Mouse (Mus musculus): ENCODE measurements at regions not wholly inside any gene's neighbourhood (a gene's known extent, or its start where the extent isn't known, plus 50 kb on each side); places are given as distances from the start of the nearest gene placed in this dataset.
A peak's percentile ranks its signal among the peaks of the same experiment; 100 is the strongest.
"Not testable (repeated sequence)": the region's sequence is repeated elsewhere in the genome, so short reads cannot be mapped to it uniquely, and the experiment has no call there.

- not testable (repeated sequence) for DNase-seq (ENCODE audit: low spot score)
Observed at GRCm38 (mm10) chr14:53318512-53319309, 823.2 kb upstream of the Olfr1507 start.

- not testable (repeated sequence) for DNase-seq (ENCODE audit: low spot score)
Observed at GRCm38 (mm10) chr14:53312490-53312889, 816.9 kb upstream of the Olfr1507 start.

GRCm38 (mm10) chr14:53303179-53303578 lies 807.6 kb upstream of the Olfr1507 start:
- not testable (repeated sequence) for DNase-seq (ENCODE audit: low spot score)

GRCm38 (mm10) chr14:53302491-53302829 lies 806.9 kb upstream of the Olfr1507 start:
- not testable (repeated sequence) for DNase-seq (ENCODE audit: low spot score)

- not testable (repeated sequence) for DNase-seq (ENCODE audit: low spot score)
Observed at GRCm38 (mm10) chr14:53301722-53302490, 806.4 kb upstream of the Olfr1507 start.

- DNase-seq (ENCODE audit: low spot score): not testable (repeated sequence)
Observed at GRCm38 (mm10) chr14:53301110-53301509, 805.6 kb upstream of the Olfr1507 start.

- not testable (repeated sequence) for DNase-seq (ENCODE audit: low spot score)
Observed at GRCm38 (mm10) chr14:53299735-53300134, 804.2 kb upstream of the Olfr1507 start.

GRCm38 (mm10) chr14:53283350-53284141 lies 788.0 kb upstream of the Olfr1507 start:
- not testable (repeated sequence) for DNase-seq (ENCODE audit: low spot score)

GRCm38 (mm10) chr14:53273218-53273617 lies 777.7 kb upstream of the Olfr1507 start:
- DNase-seq (ENCODE audit: low spot score): not testable (repeated sequence)

GRCm38 (mm10) chr14:53267693-53268092 lies 772.1 kb upstream of the Olfr1507 start:
- not testable (repeated sequence) for DNase-seq (ENCODE audit: low spot score)

- not testable (repeated sequence) for DNase-seq (ENCODE audit: low spot score)
Observed at GRCm38 (mm10) chr14:53255962-53256361, 760.4 kb upstream of the Olfr1507 start.

- not testable (repeated sequence) for DNase-seq (ENCODE audit: low spot score)
Observed at GRCm38 (mm10) chr14:53253470-53253869, 757.9 kb upstream of the Olfr1507 start.

GRCm38 (mm10) chr14:53231142-53231541 lies 735.6 kb upstream of the Olfr1507 start:
- DNase-seq (ENCODE audit: low spot score): not testable (repeated sequence)

- DNase-seq (ENCODE audit: low spot score): not testable (repeated sequence)
Observed at GRCm38 (mm10) chr14:53224789-53225188, 729.2 kb upstream of the Olfr1507 start.

- DNase-seq (ENCODE audit: low spot score): not testable (repeated sequence)
Observed at GRCm38 (mm10) chr14:53210554-53210953, 715.0 kb upstream of the Olfr1507 start.

- DNase-seq (ENCODE audit: low spot score): not testable (repeated sequence)
Observed at GRCm38 (mm10) chr14:53209258-53209657, 713.7 kb upstream of the Olfr1507 start.

GRCm38 (mm10) chr14:53190931-53191330 lies 695.4 kb upstream of the Olfr1507 start:
- not testable (repeated sequence) for DNase-seq (ENCODE audit: low spot score)

GRCm38 (mm10) chr14:53174099-53174498 lies 678.5 kb upstream of the Olfr1507 start:
- not testable (repeated sequence) for DNase-seq (ENCODE audit: low spot score)

- not testable (repeated sequence) for DNase-seq (ENCODE audit: low spot score)
Observed at GRCm38 (mm10) chr14:53166327-53166726, 670.8 kb upstream of the Olfr1507 start.

GRCm38 (mm10) chr14:53159012-53159411 lies 663.5 kb upstream of the Olfr1507 start:
- not testable (repeated sequence) for DNase-seq (ENCODE audit: low spot score)

GRCm38 (mm10) chr14:53134783-53135182 lies 639.2 kb upstream of the Olfr1507 start:
- DNase-seq (ENCODE audit: low spot score): not testable (repeated sequence)

GRCm38 (mm10) chr14:53132390-53132789 lies 636.8 kb upstream of the Olfr1507 start:
- DNase-seq (ENCODE audit: low spot score): peak; percentile 48

Data from testis, postnatal 10 days (tissue).